8 mouse cellular contexts compared by ENCODE assay signal in genomic region chr10:127125210-127126001, GRCm38 (mm10). TPM values are rescaled to one million over a fixed set of nuclear protein-coding genes. Genes with fewer than 3 reads are reported as not detected.
DNase-seq lines count a peak whose midpoint lies in the region; ATAC-seq and TF ChIP-seq lines count a peak whose summit lies in the region.

No protein-coding gene starts in this region.

- peaks cover 3% of the 10 kb centered on the region; the same call in 1 of the 2 replicates for H3K4me1 ChIP-seq in heart, postnatal 0 days (ENCODE audit: control insufficient read depth, insufficient read depth)
- peaks cover 7% of the 10 kb centered on the region for H3K4me1 ChIP-seq in heart, embryonic 11.5 days (ENCODE audit: control insufficient read depth, insufficient read depth, low read length)

- no peak for DNase-seq in heart, postnatal 0 days (ENCODE audit: low spot score)
- DNase-seq in 416B (ENCODE audit: low read depth) = peak; percentile 86
- peak; percentile 10 for DNase-seq in Muller cell, postnatal 12 days (ENCODE audit: inconsistent ontology term)
- peak; percentile 38 to 43 for DNase-seq in lung, postnatal 4 days
- no peak for DNase-seq in layer of hippocampus, adult 9-11 months
- DNase-seq in gastrocnemius, adult 8-10 months (ENCODE audit: low spot score in 2 of 2) = no peak

- TF ChIP-seq CTCF in heart, postnatal 0 days (IDR thresholded peaks at IDR 0.05; ENCODE audit: low read depth) = peak; percentile 35; the same call in 1 of the 2 replicates

- H3K4me3 ChIP-seq in heart, postnatal 0 days (ENCODE audit: low read depth, low read length) = no peak overlapping the region
- H3K4me3 ChIP-seq in heart, embryonic 11.5 days (ENCODE audit: low read depth, low read length) = no peak overlapping the region

- no peaks in the 10 kb centered on the region for H3K9me3 ChIP-seq in heart, postnatal 0 days (replicated peaks; ENCODE audit: control insufficient read depth, low read length)
- no peaks in the 10 kb centered on the region for H3K9me3 ChIP-seq in heart, embryonic 11.5 days (replicated peaks; ENCODE audit: control insufficient read depth, low read length)

- TF ChIP-seq EP300 in heart, postnatal 0 days (IDR thresholded peaks at IDR 0.05; ENCODE audit: low read depth) = no peak

- WGBS in heart, postnatal 0 days = 65% methylated on average over 9 of the region's 9 CpGs
- WGBS in heart, embryonic 11.5 days (ENCODE audit: insufficient replicate concordance) = 68% methylated on average over 9 of the region's 9 CpGs

- H3K36me3 ChIP-seq in heart, postnatal 0 days (replicated peaks; ENCODE audit: control insufficient read depth, insufficient read depth, low read length) = no peaks in the 10 kb centered on the region
- H3K36me3 ChIP-seq in heart, embryonic 11.5 days (ENCODE audit: control insufficient read depth, insufficient read depth, low read length) = no peaks in the 10 kb centered on the region

- no peak overlapping the region for H3K27ac ChIP-seq in heart, postnatal 0 days (ENCODE audit: low read depth)
- no peak overlapping the region for H3K27ac ChIP-seq in heart, embryonic 11.5 days (ENCODE audit: low read depth, low read length)

- H3K4me2 ChIP-seq in heart, postnatal 0 days (ENCODE audit: low read depth, low read length) = no peak overlapping the region
- H3K4me2 ChIP-seq in heart, embryonic 11.5 days = no peak overlapping the region

- H3K27me3 ChIP-seq in heart, postnatal 0 days (ENCODE audit: control insufficient read depth, insufficient read depth, low read length) = no peaks in the 10 kb centered on the region
- no peaks in the 10 kb centered on the region for H3K27me3 ChIP-seq in heart, embryonic 11.5 days (ENCODE audit: control insufficient read depth, insufficient read depth, low read length)

- H3K9ac ChIP-seq in heart, postnatal 0 days (replicated peaks; ENCODE audit: low read depth, low read length) = no peak overlapping the region
- H3K9ac ChIP-seq in heart, embryonic 11.5 days (ENCODE audit: low read depth, low read length) = no peak overlapping the region

- no peak for ATAC-seq in heart, postnatal 0 days (ENCODE audit: insufficient read depth, low read depth)
- ATAC-seq in heart, embryonic 11.5 days (replicated peaks; ENCODE audit: insufficient number of reproducible peaks, low FRiP score, low TSS enrichment) = no peak
- ATAC-seq in inflammation-experienced regulatory T-cells, adult 6 months = peak; percentile 44

RNA-seq across cellular contexts. Expression of gene Os9, which starts 4.5 kb away (rescaled TPM):
- total RNA-seq in heart, postnatal 0 days (2014; rRNA removed; ENCODE audit: low replicate concordance) = 39.8 and 45.2 TPM in 2 replicates
- polyA plus RNA-seq in heart, postnatal 0 days (2015; fragmentation: Nextera tagmentation; extraction: Ambion mirVana) = 36.0 and 40.0 TPM in 2 replicates
- polyA plus RNA-seq in heart, embryonic 11.5 days (2014; fragmentation: Nextera tagmentation; extraction: Ambion mirVana) = 21.3 and 30.3 TPM in 2 replicates
- 10 to 100 TPM; 61.9 to 81.5 (median 75.8) TPM for polyA plus RNA-seq in inflammation-experienced regulatory T-cells, adult 6 months (2017; shearing (Covaris generic))
- 10 to 100 TPM in 2 of 4 experiments, 1 to 10 TPM in 2; 7.4 to 13.9 (median 10.8) TPM for total RNA-seq in gastrocnemius, adult 8-10 months (2022)

RNA-seq across cellular contexts. Expression of gene B4galnt1, which starts 39.6 kb away (rescaled TPM):
- 2.3 and 7.7 TPM in 2 replicates for total RNA-seq in heart, postnatal 0 days (2014; rRNA removed; ENCODE audit: low replicate concordance)
- 0.72 and 0.82 TPM in 2 replicates for polyA plus RNA-seq in heart, postnatal 0 days (2015; fragmentation: Nextera tagmentation; extraction: Ambion mirVana)
- 1.6 and 1.8 TPM in 2 replicates for polyA plus RNA-seq in heart, embryonic 11.5 days (2014; fragmentation: Nextera tagmentation; extraction: Ambion mirVana)
- 100 to 1,000 TPM; 181 to 204 (median 188) TPM for polyA plus RNA-seq in inflammation-experienced regulatory T-cells, adult 6 months (2017; shearing (Covaris generic))
- under 1 TPM; 0.29 to 0.70 (median 0.38) TPM for total RNA-seq in gastrocnemius, adult 8-10 months (2022)

RNA-seq across cellular contexts. Expression of gene Agap2, which starts 50.3 kb away (rescaled TPM):
- 1.4 and 1.7 TPM in 2 replicates for total RNA-seq in heart, postnatal 0 days (2014; rRNA removed; ENCODE audit: low replicate concordance)
- 0.15 and 0.29 TPM in 2 replicates for polyA plus RNA-seq in heart, postnatal 0 days (2015; fragmentation: Nextera tagmentation; extraction: Ambion mirVana)
- polyA plus RNA-seq in heart, embryonic 11.5 days (2014; fragmentation: Nextera tagmentation; extraction: Ambion mirVana) = 0.42 and 0.63 TPM in 2 replicates
- polyA plus RNA-seq in inflammation-experienced regulatory T-cells, adult 6 months (2017; shearing (Covaris generic)) = 10 to 100 TPM; 25.9 to 32.1 (median 31.2) TPM
- total RNA-seq in gastrocnemius, adult 8-10 months (2022) = 1 to 10 TPM in 2 of 4 experiments, under 1 TPM in 2; 0.60 to 1.7 (median 1.0) TPM

RNA-seq across cellular contexts. Expression of gene Slc26a10, which starts 55.0 kb away (rescaled TPM):
- 51.0 and 61.2 TPM in 2 replicates for total RNA-seq in heart, postnatal 0 days (2014; rRNA removed; ENCODE audit: low replicate concordance)
- 22.8 and 23.3 TPM in 2 replicates for polyA plus RNA-seq in heart, postnatal 0 days (2015; fragmentation: Nextera tagmentation; extraction: Ambion mirVana)
- 8.4 and 11.8 TPM in 2 replicates for polyA plus RNA-seq in heart, embryonic 11.5 days (2014; fragmentation: Nextera tagmentation; extraction: Ambion mirVana)
- polyA plus RNA-seq in inflammation-experienced regulatory T-cells, adult 6 months (2017; shearing (Covaris generic)) = 1 to 10 TPM; 3.2 to 4.3 (median 3.2) TPM
- 1 to 10 TPM; 1.8 to 4.1 (median 2.7) TPM for total RNA-seq in gastrocnemius, adult 8-10 months (2022)

RNA-seq across cellular contexts. Expression of gene Tspan31, which starts 55.3 kb away (rescaled TPM):
- 104 and 117 TPM in 2 replicates for total RNA-seq in heart, postnatal 0 days (2014; rRNA removed; ENCODE audit: low replicate concordance)
- polyA plus RNA-seq in heart, postnatal 0 days (2015; fragmentation: Nextera tagmentation; extraction: Ambion mirVana) = 73.5 and 79.9 TPM in 2 replicates
- 106 and 115 TPM in 2 replicates for polyA plus RNA-seq in heart, embryonic 11.5 days (2014; fragmentation: Nextera tagmentation; extraction: Ambion mirVana)
- polyA plus RNA-seq in inflammation-experienced regulatory T-cells, adult 6 months (2017; shearing (Covaris generic)) = 100 to 1,000 TPM in 2 of 3 experiments, 10 to 100 TPM in 1; 97.8 to 134 (median 127) TPM
- total RNA-seq in gastrocnemius, adult 8-10 months (2022) = 10 to 100 TPM; 21.0 to 24.9 (median 21.5) TPM

Comparison
In these comparisons a context has a peak if more than half of its experiments do, and no peak if none do; other contexts are left out.
1. DNase-seq: peak in 416B (single experiment), Muller cell, postnatal 12 days (single experiment) and lung, postnatal 4 days (2 of 2); none in heart, postnatal 0 days (single experiment), layer of hippocampus, adult 9-11 months (single experiment) and gastrocnemius, adult 8-10 months (0 of 2).
2. RNA of gene B4galnt1, which starts 39.6 kb away (polyA plus RNA-seq): 181 to 204 TPM in inflammation-experienced regulatory T-cells, adult 6 months; 1.6 to 1.8 TPM in heart, embryonic 11.5 days and 0.72 to 0.82 TPM in heart, postnatal 0 days; every median in the first group is over 10 times any median in the second.
3. RNA of gene Agap2, which starts 50.3 kb away (polyA plus RNA-seq): 25.9 to 32.1 TPM in inflammation-experienced regulatory T-cells, adult 6 months; 0.42 to 0.63 TPM in heart, embryonic 11.5 days and 0.15 to 0.29 TPM in heart, postnatal 0 days; every median in the first group is over 10 times any median in the second.